Mouse (Mus musculus): Measurements from ENCODE around the gene Capns2. TPM values are rescaled to one million over a fixed set of nuclear protein-coding genes. Genes with fewer than 3 reads are reported as not detected.
"Not testable (repeated sequence)": the region's sequence is repeated elsewhere in the genome, so short reads cannot be mapped to it uniquely, and the experiment has no call there.

Gene Capns2
- not detected for total RNA-seq (2021)
- long read RNA-seq, experiment 1: 0 reads
- long read RNA-seq, experiment 2: 0 reads

- DNase-seq: no peak
Observed at GRCm38 (mm10) chr8:92901107-92901506, at the start of gene Capns2. Gene Capns2 (plus strand): TSS chr8:92901407.

GRCm38 (mm10) chr8:92853188-92853983, 47.8 kb upstream of the Capns2 start:
- peak; percentile 45 to 67 for DNase-seq

GRCm38 (mm10) chr8:92854673-92855072, 46.5 kb upstream of the Capns2 start:
- peak in 1 of 2 experiments; percentile 12 for DNase-seq

- DNase-seq: peak; percentile 67 to 75
Observed at GRCm38 (mm10) chr8:92855171-92855894, 45.9 kb upstream of the Capns2 start, which contains the start of gene Lpcat2. Gene Lpcat2 (plus strand): TSS chr8:92855339.

- DNase-seq: no peak
Observed at GRCm38 (mm10) chr8:92856273-92856986, 44.8 kb upstream of the Capns2 start.

- DNase-seq: no peak
Observed at GRCm38 (mm10) chr8:92858475-92859182, 42.6 kb upstream of the Capns2 start.

- DNase-seq: no peak
Observed at GRCm38 (mm10) chr8:92861977-92862376, 39.2 kb upstream of the Capns2 start.

- peak; percentile 22 to 46 for DNase-seq
Observed at GRCm38 (mm10) chr8:92870281-92870680, 30.9 kb upstream of the Capns2 start.

GRCm38 (mm10) chr8:92872063-92872759, 29.0 kb upstream of the Capns2 start:
- DNase-seq: no peak

GRCm38 (mm10) chr8:92875795-92876194, 25.4 kb upstream of the Capns2 start:
- peak in 1 of 2 experiments; percentile 47 for DNase-seq

GRCm38 (mm10) chr8:92881247-92881646, 20.0 kb upstream of the Capns2 start:
- DNase-seq: no peak

GRCm38 (mm10) chr8:92883771-92884170, 17.4 kb upstream of the Capns2 start:
- DNase-seq: peak in 1 of 2 experiments; percentile 60

GRCm38 (mm10) chr8:92892216-92892615, 9.0 kb upstream of the Capns2 start:
- not testable (repeated sequence) for DNase-seq

GRCm38 (mm10) chr8:92893870-92894269, 7.3 kb upstream of the Capns2 start:
- DNase-seq: no peak

- DNase-seq: no peak
Observed at GRCm38 (mm10) chr8:92895053-92895452, 6.2 kb upstream of the Capns2 start.

- no peak for DNase-seq
Observed at GRCm38 (mm10) chr8:92896056-92896455, 5.2 kb upstream of the Capns2 start.

- DNase-seq: peak; percentile 25 to 68
Observed at GRCm38 (mm10) chr8:92896611-92897010, 4.6 kb upstream of the Capns2 start.

GRCm38 (mm10) chr8:92897794-92898193, 3.4 kb upstream of the Capns2 start:
- DNase-seq: no peak

- DNase-seq: no peak
Observed at GRCm38 (mm10) chr8:92899590-92899989, 1.6 kb upstream of the Capns2 start.

GRCm38 (mm10) chr8:92902981-92903380, 1.8 kb downstream of the Capns2 start:
- peak in 1 of 2 experiments; percentile 33 for DNase-seq

- no peak for DNase-seq
Observed at GRCm38 (mm10) chr8:92903488-92904135, 2.4 kb downstream of the Capns2 start.
